Mouse (Mus musculus) small intestine, adult 2 months (tissue): ENCODE measurements around the gene Mob3b. TPM values are rescaled to one million over a fixed set of nuclear protein-coding genes. Genes with fewer than 3 reads are reported as not detected.

Experiments
- H3K27ac ChIP-seq: fragments of 200-500 bp; 2 replicates; pipeline ENCODE4 v1.5.1; 2012; ENCODE audit warnings: low read depth, low read length, control low read depth, inconsistent platforms; ENCODE audit not compliant: insufficient read depth
- H3K27me3 ChIP-seq: fragments of 200-500 bp; 2 replicates; pipeline ENCODE4 v1.6.1; 2012; ENCODE audit warnings: mild to moderate bottlenecking, moderate library complexity, low read length, inconsistent platforms; ENCODE audit not compliant: control insufficient read depth, insufficient read depth
- H3K36me3 ChIP-seq: fragments of 200-500 bp; 2 replicates; pipeline ENCODE4 v1.6.1; 2012; ENCODE audit warnings: mild to moderate bottlenecking, low read length, control low read depth, inconsistent platforms; ENCODE audit not compliant: control insufficient read depth, insufficient read depth
- H3K4me1 ChIP-seq: fragments of 200-500 bp; 2 replicates; pipeline ENCODE4 v1.6.1; 2012; ENCODE audit warnings: low read length, inconsistent platforms, mixed read lengths; ENCODE audit not compliant: control insufficient read depth, insufficient read depth, insufficient read length
- H3K4me3 ChIP-seq: fragments of 200-500 bp; 2 replicates; pipeline ENCODE4 v1.5.1; 2012; ENCODE audit warnings: low read depth, mild to moderate bottlenecking, control low read depth, inconsistent platforms, low read length, moderate library complexity
- CTCF ChIP-seq: fragments of 200-500 bp; IDR thresholded peaks from 2 replicates; pipeline ENCODE4 v1.5.1; 2012; ENCODE audit warnings: low read depth, mild to moderate bottlenecking, control low read depth, inconsistent platforms, low read length, moderate library complexity, mixed read lengths; ENCODE audit not compliant: insufficient replicate concordance, insufficient read length; ENCODE audit errors: extremely low read depth
- POLR2A ChIP-seq: fragments of 200-500 bp; IDR thresholded peaks from 2 replicates; pipeline ENCODE4 v1.6.1; 2012; ENCODE audit warnings: low read depth, mild to moderate bottlenecking, control low read depth, inconsistent platforms, low read length, moderate library complexity
- WGBS: fragments of 180-500 bp; shearing (Covaris S2); methylation state at CpG from one replicate; pipeline ENCODE4 v1.1.7; 2018; 5-methylcytosine and 5-hydroxymethylcytosine counted together
- polyA plus RNA-seq: library from polyadenylated mRNA; depleted of rRNA; stranded (reverse); fragments of >200 nt; gene quantifications from 2 replicates; pipeline ENCODE4 v1.2.3, GENCODE M21; 2012

Mob3b gene
- polyA plus RNA-seq, 1 experiment, result 12.2 TPM

GRCm38 (mm10) chr4:35177926-35178645 is 20.8 kb upstream of the Mob3b start:
- no peak overlapping the region for H3K27ac ChIP-seq
- no peaks in the 10 kb centered on the region for H3K4me1 ChIP-seq
- no peaks in the 10 kb centered on the region for H3K27me3 ChIP-seq
- WGBS, result 83% methylated on average over 12 of the region's 12 CpGs
- H3K4me3 ChIP-seq, result no peak overlapping the region
- no peak for TF ChIP-seq POLR2A
- no peaks in the 10 kb centered on the region for H3K36me3 ChIP-seq

- H3K27me3 ChIP-seq, result no peaks in the 10 kb centered on the region
- H3K27ac ChIP-seq, result no peak overlapping the region
- no peak overlapping the region for H3K4me3 ChIP-seq
- no peak for TF ChIP-seq CTCF
- TF ChIP-seq POLR2A, result no peak
- no peaks in the 10 kb centered on the region for H3K4me1 ChIP-seq
- no peaks in the 10 kb centered on the region for H3K36me3 ChIP-seq
- WGBS, result 62% methylated on average over 2 of the region's 2 CpGs
Observed at GRCm38 (mm10) chr4:35175566-35175965, 18.3 kb upstream of the Mob3b start.

- no peaks in the 10 kb centered on the region for H3K27me3 ChIP-seq
- 59% methylated on average over 1 of the region's 1 CpGs for WGBS
- no peaks in the 10 kb centered on the region; the same call in 1 of the 2 replicates for H3K4me1 ChIP-seq
- no peak overlapping the region for H3K4me3 ChIP-seq
- H3K27ac ChIP-seq, result no peak overlapping the region
- TF ChIP-seq CTCF (no peak), POLR2A (no peak)
- no peaks in the 10 kb centered on the region for H3K36me3 ChIP-seq
Observed at GRCm38 (mm10) chr4:35173551-35173950, 16.3 kb upstream of the Mob3b start.

GRCm38 (mm10) chr4:35172471-35172870 is 15.2 kb upstream of the Mob3b start:
- H3K27ac ChIP-seq, result no peak overlapping the region
- no peak overlapping the region for H3K4me3 ChIP-seq
- 89% methylated on average over 2 of the region's 2 CpGs for WGBS
- H3K4me1 ChIP-seq, result no peaks in the 10 kb centered on the region; the same call in 1 of the 2 replicates
- no peaks in the 10 kb centered on the region for H3K27me3 ChIP-seq
- TF ChIP-seq POLR2A (no peak), CTCF (no peak)
- H3K36me3 ChIP-seq, result no peaks in the 10 kb centered on the region

- H3K4me3 ChIP-seq, result no peak overlapping the region
- H3K36me3 ChIP-seq, result no peaks in the 10 kb centered on the region
- H3K4me1 ChIP-seq, result peaks cover 3% of the 10 kb centered on the region; the same call in 1 of the 2 replicates
- 47% methylated on average over 13 of the region's 13 CpGs for WGBS
- no peak overlapping the region for H3K27ac ChIP-seq
- TF ChIP-seq CTCF (no peak), POLR2A (no peak)
- H3K27me3 ChIP-seq, result no peaks in the 10 kb centered on the region
Observed at GRCm38 (mm10) chr4:35169571-35170125, 12.4 kb upstream of the Mob3b start.

GRCm38 (mm10) chr4:35167855-35168254 is 10.6 kb upstream of the Mob3b start:
- H3K27ac ChIP-seq, result no peak overlapping the region
- H3K36me3 ChIP-seq, result no peaks in the 10 kb centered on the region
- 80% methylated on average over 5 of the region's 5 CpGs for WGBS
- H3K4me1 ChIP-seq, result peaks cover 3% of the 10 kb centered on the region; the same call in 1 of the 2 replicates
- TF ChIP-seq POLR2A (no peak), CTCF (no peak)
- no peak overlapping the region for H3K4me3 ChIP-seq
- H3K27me3 ChIP-seq, result no peaks in the 10 kb centered on the region

GRCm38 (mm10) chr4:35165947-35166346 is 8.7 kb upstream of the Mob3b start:
- H3K36me3 ChIP-seq, result no peaks in the 10 kb centered on the region
- H3K27me3 ChIP-seq, result no peaks in the 10 kb centered on the region
- H3K27ac ChIP-seq, result no peak overlapping the region
- H3K4me3 ChIP-seq, result no peak overlapping the region
- TF ChIP-seq CTCF (no peak), POLR2A (no peak)
- WGBS, result 23% methylated on average over 3 of the region's 3 CpGs
- peaks cover 3% of the 10 kb centered on the region; the same call in 1 of the 2 replicates for H3K4me1 ChIP-seq

- TF ChIP-seq CTCF, result no peak
- no peak for TF ChIP-seq POLR2A
- Histone ChIP-seq H3K36me3 (no peaks in the 10 kb centered on the region), H3K27me3 (no peaks in the 10 kb centered on the region), H3K4me3 (no peak overlapping the region), H3K27ac (no peak overlapping the region), H3K4me1 (peaks cover 3% of the 10 kb centered on the region; the same call in 1 of the 2 replicates)
- WGBS, result 26% methylated on average over 2 of the region's 2 CpGs
Observed at GRCm38 (mm10) chr4:35165275-35165674, 8.0 kb upstream of the Mob3b start.
